13 mouse cellular contexts compared by ENCODE assay signal in the genomic region with DNA sequence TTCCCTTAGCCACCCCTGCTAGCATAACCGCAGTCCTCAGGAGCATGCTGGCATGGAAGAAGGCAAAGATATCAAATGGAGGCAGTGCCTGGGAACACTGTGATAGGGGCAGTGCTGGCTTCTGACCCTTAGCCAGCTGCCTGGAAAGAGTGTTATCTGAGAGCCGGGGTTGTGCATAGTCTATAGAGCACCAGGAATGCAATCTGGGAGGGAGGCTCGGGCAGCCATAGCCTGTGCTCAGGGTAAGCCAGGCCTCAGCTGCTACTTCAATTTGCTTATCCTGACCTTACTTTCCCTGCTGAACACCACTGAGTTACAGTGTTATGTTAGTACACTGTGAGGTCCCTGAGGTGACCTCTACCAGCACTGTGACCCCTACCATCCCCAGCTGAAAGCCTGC.
DNase-seq lines count a peak whose midpoint lies in the region; TF ChIP-seq lines count a peak whose summit lies in the region.
"Had no signal": no experiment of that assay in that cellular context is flagged by ENCODE, and none has a peak within 500 bp of the region (broad histone marks: within the 10 kb centered on the region; RNA-seq: fewer than 3 reads in every experiment).

No protein-coding gene starts in this region.

- intact Hi-C loops in left cerebral cortex, postnatal 10 days (cut with DNase I): no loop called here

- no peak for TF ChIP-seq POLR2A in lung, adult 2 months (IDR thresholded peaks at IDR 0.05; ENCODE audit: borderline replicate concordance, extremely low read depth, low read depth, low read length)

- H3K4me1 ChIP-seq in lung, adult 2 months (ENCODE audit: control insufficient read depth, insufficient read depth, low read length): no peaks in the 10 kb centered on the region
- H3K4me1 ChIP-seq: embryonic facial prominence, embryonic 15.5 days; lung, embryonic 15.5 days had no signal

- WGBS in lung, adult 2 months: 48% methylated on average over 3 of the region's 3 CpGs

- H3K4me3 ChIP-seq in lung, adult 2 months (replicated peaks; ENCODE audit: extremely low read depth, low read depth, low read length): no peak overlapping the region
- H3K4me3 ChIP-seq: embryonic facial prominence, embryonic 15.5 days; forebrain, embryonic 15.5 days; heart, adult 2 months; lung, embryonic 15.5 days had no signal

- TF ChIP-seq CTCF in lung, adult 2 months (IDR thresholded peaks at IDR 0.05; ENCODE audit: insufficient read depth, low read length): no peak

- DNase-seq in gastrocnemius, postnatal 10 days: peak; percentile 9
- no peak for DNase-seq in gastrocnemius, adult 18-20 months (ENCODE audit: low spot score)
- peak; percentile 5 for DNase-seq in ovary, postnatal 36 days (ENCODE audit: low spot score)
- DNase-seq in ovary, postnatal 10 days (ENCODE audit: low spot score): no peak
- peak; percentile 52 for DNase-seq in kidney, adult 9 months
- no peak for DNase-seq in cerebellum, adult 9-10 months
- no peak for DNase-seq in lung, adult 2 months
- DNase-seq in left cerebral cortex, postnatal 10 days (ENCODE audit: extremely low spot score in 1 of 2, low spot score in 2 of 2): no peak
- DNase-seq: right cerebral cortex, postnatal 25 days had no signal

Comparison
In these comparisons a context has a peak if more than half of its experiments do, and no peak if none do; other contexts are left out.
1. DNase-seq: peak in gastrocnemius, postnatal 10 days (single experiment), ovary, postnatal 36 days (single experiment) and kidney, adult 9 months (single experiment); none in gastrocnemius, adult 18-20 months (single experiment), ovary, postnatal 10 days (single experiment), cerebellum, adult 9-10 months (single experiment), lung, adult 2 months (single experiment) and left cerebral cortex, postnatal 10 days (0 of 2).